Mouse (Mus musculus) kidney, embryonic 15.5 days (tissue): ENCODE results near the gene Rp9. TPM values are rescaled to one million over a fixed set of nuclear protein-coding genes. Genes with fewer than 3 reads are reported as not detected.

ENCODE experiments used
- ATAC-seq: fragments of 200-750 bp; cut with Nextera tagmentation; replicated peaks from 2 replicates; pipeline ENCODE4 v1.8.0; 2017; ENCODE audit warnings: moderate TSS enrichment; ENCODE audit not compliant: low FRiP score
- H3K27ac ChIP-seq: fragments of 300-500 bp; sonication (generic); 2 replicates; pipeline ENCODE4 v1.5.1; 2015; ENCODE audit warnings: mild to moderate bottlenecking, inconsistent platforms
- H3K27me3 ChIP-seq: fragments of 300-500 bp; sonication (generic); 2 replicates; pipeline ENCODE4 v1.6.1; 2015; ENCODE audit warnings: inconsistent platforms
- H3K36me3 ChIP-seq: fragments of 300-500 bp; sonication (generic); 2 replicates; pipeline ENCODE4 v1.6.1; 2015; ENCODE audit warnings: inconsistent platforms
- H3K4me1 ChIP-seq: fragments of 300-500 bp; sonication (generic); 2 replicates; pipeline ENCODE4 v1.6.1; 2015; ENCODE audit warnings: inconsistent platforms
- H3K4me2 ChIP-seq: fragments of 300-500 bp; sonication (generic); 2 replicates; pipeline ENCODE4 v1.6.1; 2015; ENCODE audit warnings: moderate library complexity, mild to moderate bottlenecking, inconsistent platforms
- H3K4me3 ChIP-seq: fragments of 300-500 bp; sonication (generic); replicated peaks from 2 replicates; pipeline ENCODE4 v1.5.1; 2015; ENCODE audit warnings: mild to moderate bottlenecking, inconsistent platforms
- H3K9ac ChIP-seq: fragments of 300-500 bp; sonication (generic); 2 replicates; pipeline ENCODE4 v1.6.1; 2015; ENCODE audit warnings: mild to moderate bottlenecking, inconsistent platforms
- H3K9me3 ChIP-seq: fragments of 300-500 bp; sonication (generic); replicated peaks from 2 replicates; pipeline ENCODE4 v1.6.1; 2016; ENCODE audit warnings: inconsistent platforms
- WGBS: fragments of 180-500 bp; shearing (Covaris S2); methylation state at CpG from one replicate; pipeline ENCODE4 v1.1.7; 2015; ENCODE audit warnings: mixed read lengths; 5-methylcytosine and 5-hydroxymethylcytosine counted together
- polyA plus RNA-seq: library from polyadenylated mRNA; unstranded; fragments of >200 nt; fragmentation: Nextera tagmentation; extraction: Ambion mirVana; gene quantifications from 2 replicates; pipeline ENCODE4 v1.2.1, GENCODE M21; 2015

Gene Rp9
- 64.9 and 65.5 TPM in 2 replicates for polyA plus RNA-seq

DNA sequence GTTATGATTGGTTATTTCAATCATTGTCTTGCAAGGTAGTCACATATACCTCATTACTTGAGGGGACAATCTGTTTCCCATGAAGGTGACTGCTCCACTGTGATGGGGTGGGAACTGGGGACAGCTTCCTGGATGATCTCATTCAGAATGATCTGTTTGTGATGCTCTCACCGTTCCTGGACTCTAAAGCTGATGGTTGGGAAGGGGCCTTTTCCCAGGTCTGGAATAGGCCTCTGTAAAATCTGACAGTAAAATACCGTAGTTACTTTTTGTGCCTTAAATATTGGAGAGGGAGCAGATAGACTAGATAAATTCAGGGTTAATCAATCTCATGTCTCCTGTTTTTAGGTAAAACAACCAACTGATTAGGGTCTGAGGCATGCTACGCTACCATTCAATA, at the start of gene Rp9:
Gene Rp9, minus strand, starts transcription at position 101 of the 400 bp plus-strand sequence.
- Histone ChIP-seq H3K4me3 (peak within 1 kb of the TSS; percentile 90), H3K36me3 (peaks cover 17% of the 10 kb centered on the region), H3K4me2 (peak within 1 kb of the TSS; percentile 78), H3K4me1 (peaks cover 7% of the 10 kb centered on the region), H3K9me3 (no peaks in the 10 kb centered on the region), H3K9ac (0 out of 2 replicates have a peak within 1 kb of the TSS, but pooled peaks have one; percentile 98), H3K27ac (peak within 1 kb of the TSS; percentile 92), H3K27me3 (no peaks in the 10 kb centered on the region)
- no peak for ATAC-seq
- WGBS, result 85% methylated on average over 3 of the region's 3 CpGs

DNA sequence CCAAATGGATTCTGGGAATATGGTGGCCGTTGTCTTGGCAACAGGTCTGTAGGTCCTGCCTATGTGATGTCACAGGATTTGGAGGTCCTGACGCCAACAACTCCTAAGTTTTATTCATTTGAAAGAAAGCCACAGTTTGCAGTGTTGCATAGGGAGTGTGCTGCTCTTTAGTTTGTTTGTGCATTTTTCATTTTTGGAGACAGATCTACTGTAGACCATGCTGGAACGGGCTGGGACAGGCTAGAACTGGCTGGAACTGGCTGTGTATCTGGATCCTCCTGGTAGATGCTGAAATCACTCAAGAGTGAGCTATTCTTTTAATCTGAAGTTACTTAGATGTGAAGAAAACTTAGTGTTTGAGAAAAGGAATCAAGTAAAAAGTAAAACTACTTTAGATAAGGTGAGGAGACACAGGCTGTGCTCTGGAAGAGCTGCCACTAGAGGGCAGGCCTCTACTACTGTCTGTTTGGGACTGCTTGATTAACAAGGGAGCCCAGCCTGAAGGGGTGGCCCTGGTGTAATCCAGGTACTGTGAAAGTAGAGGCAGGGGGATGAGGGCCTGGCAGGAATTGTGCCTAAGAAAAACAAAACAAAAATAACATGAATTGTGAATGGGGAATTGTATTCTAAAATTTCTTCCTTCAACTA, 49.0 kb upstream of the Rp9 start:
- Histone ChIP-seq H3K27me3 (no peaks in the 10 kb centered on the region), H3K9ac (no peak overlapping the region), H3K4me3 (no peak overlapping the region), H3K9me3 (peaks cover 6% of the 10 kb centered on the region; the same call in 1 of the 2 replicates), H3K4me2 (no peak overlapping the region), H3K36me3 (no peaks in the 10 kb centered on the region), H3K4me1 (0 out of 2 replicates have a peak, but pooled peaks cover 3% of the 10 kb centered on the region), H3K27ac (no peak overlapping the region)
- ATAC-seq, result 0 out of 2 replicates have a peak, but pooled peaks have one; percentile 75
- 91% methylated on average over 3 of the region's 3 CpGs for WGBS

DNA sequence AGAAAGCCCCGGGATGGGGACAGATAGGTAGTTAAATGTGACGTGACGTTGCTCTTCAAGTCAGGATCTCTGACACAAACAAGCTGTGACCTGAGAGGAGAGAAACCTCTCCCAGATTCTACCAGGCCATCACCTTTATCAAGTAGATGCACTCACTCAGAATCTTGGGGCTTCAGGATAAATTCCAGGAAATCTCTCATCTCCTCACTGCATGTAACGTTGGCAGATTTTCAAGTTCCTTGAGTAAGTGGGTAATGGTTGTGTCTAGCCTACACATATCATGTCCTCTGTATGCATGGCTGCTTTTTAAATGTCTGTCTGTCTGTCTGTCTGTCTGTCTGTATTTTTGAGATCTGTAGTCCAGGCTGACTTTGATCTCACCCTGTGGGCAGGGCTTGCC, 45.5 kb upstream of the Rp9 start:
- no peaks in the 10 kb centered on the region for H3K9me3 ChIP-seq
- H3K27me3 ChIP-seq, result no peaks in the 10 kb centered on the region
- H3K4me3 ChIP-seq, result no peak overlapping the region
- no peaks in the 10 kb centered on the region for H3K36me3 ChIP-seq
- WGBS, result 86% methylated on average over 4 of the region's 4 CpGs
- no peak for ATAC-seq
- no peaks in the 10 kb centered on the region for H3K4me1 ChIP-seq
- no peak overlapping the region for H3K9ac ChIP-seq
- H3K27ac ChIP-seq, result no peak overlapping the region
- no peak overlapping the region for H3K4me2 ChIP-seq

DNA sequence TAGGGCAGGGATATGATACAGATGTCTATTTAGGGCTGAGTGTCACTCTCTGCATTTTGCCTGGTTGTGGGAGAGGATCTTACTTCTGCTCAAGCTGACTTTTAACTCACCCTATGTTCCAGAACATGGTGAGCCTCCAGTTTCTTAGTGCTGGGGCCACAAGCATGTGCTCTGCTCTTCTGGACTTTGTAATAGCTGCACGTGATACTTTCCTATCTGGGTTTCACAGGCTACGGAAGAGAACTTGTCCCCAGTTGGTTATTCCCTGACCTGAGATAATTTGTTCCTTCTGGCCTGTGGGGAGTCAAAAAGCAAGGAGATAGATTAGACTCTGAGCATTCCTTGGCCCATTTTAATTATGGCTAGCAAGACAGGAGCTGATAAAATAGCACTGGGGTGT, 36.0 kb upstream of the Rp9 start:
- Histone ChIP-seq H3K27ac (no peak overlapping the region), H3K4me2 (no peak overlapping the region), H3K27me3 (no peaks in the 10 kb centered on the region), H3K9ac (no peak overlapping the region), H3K9me3 (no peaks in the 10 kb centered on the region), H3K4me3 (no peak overlapping the region), H3K4me1 (peaks cover 5% of the 10 kb centered on the region; the same call in 1 of the 2 replicates), H3K36me3 (no peaks in the 10 kb centered on the region)
- 80% methylated on average over 2 of the region's 2 CpGs for WGBS
- ATAC-seq, result no peak

DNA sequence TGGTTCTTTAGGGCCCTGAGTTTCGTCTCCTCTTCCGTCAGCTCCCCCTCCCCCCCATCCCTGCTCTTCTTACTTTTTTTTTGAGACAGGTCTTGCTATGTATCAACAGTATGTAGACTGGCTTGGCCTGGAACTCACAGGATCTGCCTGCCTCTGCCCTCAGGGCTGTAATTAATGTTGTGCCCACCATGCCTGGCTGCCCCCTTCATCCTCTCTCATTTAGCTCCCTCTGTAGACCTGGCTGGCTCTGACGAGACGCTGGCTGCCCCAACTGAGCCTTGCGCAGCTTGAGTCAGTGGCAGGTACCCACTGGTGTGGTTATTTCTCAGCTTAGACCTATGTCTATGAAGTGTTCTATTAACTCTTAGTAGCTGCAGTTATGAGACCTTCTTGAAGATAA, 34.0 kb upstream of the Rp9 start:
- Histone ChIP-seq H3K4me2 (no peak overlapping the region), H3K27ac (no peak overlapping the region), H3K9ac (no peak overlapping the region), H3K9me3 (no peaks in the 10 kb centered on the region), H3K4me1 (peaks cover 5% of the 10 kb centered on the region; the same call in 1 of the 2 replicates), H3K4me3 (no peak overlapping the region), H3K36me3 (no peaks in the 10 kb centered on the region), H3K27me3 (no peaks in the 10 kb centered on the region)
- 72% methylated on average over 5 of the region's 5 CpGs for WGBS
- no peak for ATAC-seq

DNA sequence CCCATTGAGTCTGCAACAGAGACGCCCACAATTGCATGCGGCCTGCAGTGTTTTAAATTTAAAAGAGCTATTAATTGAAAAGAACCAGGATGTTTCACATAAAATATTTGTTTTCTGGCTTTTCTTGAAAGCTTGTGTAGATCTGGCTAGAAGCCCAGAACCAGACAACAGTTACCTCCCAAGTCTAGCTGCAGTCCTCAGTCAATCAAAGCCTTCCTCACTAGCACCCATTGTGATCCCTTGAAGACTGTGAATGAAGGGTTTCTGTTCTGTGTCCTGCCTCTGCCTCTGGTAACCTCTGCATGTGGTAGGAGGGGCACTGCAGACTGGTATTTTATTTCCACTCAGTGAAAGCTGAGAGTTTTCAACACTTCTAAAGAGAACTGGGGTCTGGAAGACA, 33.4 kb upstream of the Rp9 start:
- 74% methylated on average over 2 of the region's 2 CpGs for WGBS
- ATAC-seq, result no peak
- 0 out of 2 replicates have a peak overlapping the region, but pooled peaks have one; percentile 45 for H3K27ac ChIP-seq
- no peak overlapping the region for H3K4me2 ChIP-seq
- no peaks in the 10 kb centered on the region for H3K27me3 ChIP-seq
- H3K4me1 ChIP-seq, result peaks cover 5% of the 10 kb centered on the region; the same call in 1 of the 2 replicates
- H3K9me3 ChIP-seq, result no peaks in the 10 kb centered on the region
- no peak overlapping the region for H3K4me3 ChIP-seq
- no peaks in the 10 kb centered on the region for H3K36me3 ChIP-seq
- H3K9ac ChIP-seq, result no peak overlapping the region

DNA sequence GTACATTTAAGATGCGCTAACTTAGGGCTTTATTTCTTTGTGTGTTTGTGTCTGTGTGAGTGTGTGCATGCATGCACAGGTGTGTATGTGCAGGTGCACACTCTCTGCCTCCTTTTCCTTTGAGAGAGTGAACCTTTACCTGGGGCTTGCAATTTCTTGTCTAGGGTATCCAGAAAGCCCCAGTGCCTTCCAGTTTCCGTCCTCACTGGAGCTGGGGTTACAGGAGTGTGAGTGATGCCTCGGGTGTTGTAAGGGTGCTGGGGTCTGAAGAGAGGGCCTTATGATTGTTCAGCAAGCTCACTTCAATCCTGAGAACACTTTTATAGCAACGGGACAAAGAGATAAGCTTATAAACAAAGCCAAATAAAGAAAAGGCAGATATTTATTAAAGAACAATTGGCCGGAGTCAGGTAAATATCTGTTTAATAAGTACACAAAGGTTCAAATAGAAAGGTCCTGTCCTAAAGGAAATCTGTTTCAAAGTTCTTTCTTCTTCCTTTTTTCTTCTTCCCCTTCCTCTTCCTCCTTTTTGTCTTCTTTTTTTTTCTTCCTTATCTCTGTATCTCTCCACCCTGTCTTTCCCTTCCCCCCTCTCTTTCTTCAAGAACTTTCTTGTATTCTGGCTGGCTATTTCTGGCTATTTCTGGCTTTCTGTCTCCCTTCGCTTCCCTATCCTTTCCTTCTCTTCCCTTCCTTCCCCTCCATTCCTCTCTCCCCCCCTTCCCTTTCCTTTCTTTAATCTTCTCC, 27.7 kb upstream of the Rp9 start:
- Histone ChIP-seq H3K4me1 (no peaks in the 10 kb centered on the region), H3K4me3 (no peak overlapping the region), H3K27me3 (no peaks in the 10 kb centered on the region), H3K27ac (no peak overlapping the region), H3K9ac (no peak overlapping the region), H3K4me2 (no peak overlapping the region), H3K36me3 (no peaks in the 10 kb centered on the region), H3K9me3 (no peaks in the 10 kb centered on the region)
- WGBS, result 90% methylated on average over 6 of the region's 6 CpGs
- ATAC-seq, result no peak

DNA sequence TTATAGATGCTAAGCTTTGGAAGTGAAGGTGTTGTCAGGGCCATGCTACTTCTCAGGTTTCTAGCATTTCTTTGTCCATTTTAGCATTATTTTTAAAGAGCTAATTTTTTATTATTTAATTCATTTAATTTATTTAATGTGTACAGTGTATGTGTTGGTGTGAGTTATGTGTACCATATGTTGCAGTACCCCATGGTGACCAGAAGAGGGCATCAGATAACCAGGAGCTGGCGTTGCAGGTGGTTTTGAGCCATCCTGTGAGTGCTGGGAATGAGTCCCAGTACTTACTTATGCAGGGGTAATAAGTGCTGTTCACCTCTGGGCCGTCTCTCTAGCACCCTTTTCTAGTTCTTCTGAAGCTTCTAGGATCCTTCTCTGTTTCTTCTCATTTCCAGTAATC, 25.6 kb upstream of the Rp9 start:
- Histone ChIP-seq H3K27me3 (no peaks in the 10 kb centered on the region), H3K36me3 (no peaks in the 10 kb centered on the region), H3K9me3 (no peaks in the 10 kb centered on the region), H3K4me3 (no peak overlapping the region), H3K9ac (no peak overlapping the region), H3K27ac (no peak overlapping the region), H3K4me1 (no peaks in the 10 kb centered on the region), H3K4me2 (no peak overlapping the region)
- no peak for ATAC-seq
- WGBS, result 83% methylated on average over 2 of the region's 2 CpGs

DNA sequence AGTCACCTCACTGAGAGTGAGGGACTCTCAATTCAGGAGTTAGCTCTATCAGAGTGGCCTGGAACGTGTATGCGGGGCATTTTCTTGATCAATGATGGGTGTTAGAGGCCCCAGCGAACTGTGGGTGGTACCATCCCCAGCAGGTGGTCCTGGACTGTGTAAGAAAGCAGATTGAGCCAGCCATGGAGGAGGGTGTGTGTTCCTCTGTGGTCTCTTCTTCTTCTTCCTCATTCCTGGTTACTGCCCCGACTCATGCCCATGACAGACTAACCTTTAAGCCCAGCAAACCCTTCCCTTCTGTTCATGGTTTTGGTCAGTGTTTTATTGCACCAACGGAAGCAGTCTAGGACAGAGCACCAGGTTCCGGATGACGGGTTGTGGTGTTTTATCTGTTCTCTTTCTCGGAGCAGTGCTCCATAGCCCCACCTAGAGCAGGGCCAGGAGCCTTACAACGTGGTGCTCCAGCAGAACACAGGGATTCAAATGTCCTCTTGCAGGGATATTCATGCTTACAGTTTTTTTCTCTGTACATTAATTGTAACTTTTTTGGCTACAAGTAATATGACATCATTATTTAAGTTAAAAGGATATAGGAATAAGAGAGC, 24.8 kb upstream of the Rp9 start:
- no peak for ATAC-seq
- Histone ChIP-seq H3K4me2 (no peak overlapping the region), H3K9ac (no peak overlapping the region), H3K36me3 (no peaks in the 10 kb centered on the region), H3K9me3 (no peaks in the 10 kb centered on the region), H3K27me3 (no peaks in the 10 kb centered on the region), H3K4me1 (no peaks in the 10 kb centered on the region), H3K27ac (no peak overlapping the region), H3K4me3 (no peak overlapping the region)
- WGBS, result 81% methylated on average over 9 of the region's 9 CpGs

DNA sequence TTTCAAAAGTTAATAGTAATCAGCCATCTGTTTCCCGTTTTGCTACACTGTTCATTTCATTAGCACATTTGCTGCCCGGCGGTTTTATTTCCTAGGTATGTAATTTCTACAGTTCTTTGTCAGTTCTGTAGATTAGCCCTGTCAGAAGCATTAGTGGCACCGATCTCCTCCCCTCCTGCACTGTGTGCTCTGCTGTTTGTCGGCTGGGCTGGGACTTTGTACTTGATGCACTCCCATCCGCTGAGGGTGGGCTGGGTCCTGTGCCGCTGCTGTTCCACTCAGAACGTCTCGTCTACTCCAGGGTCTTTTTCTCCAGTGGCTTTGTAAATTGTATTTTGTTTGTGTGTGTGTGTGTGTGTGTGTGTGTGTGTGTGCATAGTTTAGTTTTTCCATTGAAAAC, 19.4 kb upstream of the Rp9 start:
- ATAC-seq, result no peak
- 65% methylated on average over 9 of the region's 9 CpGs for WGBS
- no peak overlapping the region for H3K4me2 ChIP-seq

DNA sequence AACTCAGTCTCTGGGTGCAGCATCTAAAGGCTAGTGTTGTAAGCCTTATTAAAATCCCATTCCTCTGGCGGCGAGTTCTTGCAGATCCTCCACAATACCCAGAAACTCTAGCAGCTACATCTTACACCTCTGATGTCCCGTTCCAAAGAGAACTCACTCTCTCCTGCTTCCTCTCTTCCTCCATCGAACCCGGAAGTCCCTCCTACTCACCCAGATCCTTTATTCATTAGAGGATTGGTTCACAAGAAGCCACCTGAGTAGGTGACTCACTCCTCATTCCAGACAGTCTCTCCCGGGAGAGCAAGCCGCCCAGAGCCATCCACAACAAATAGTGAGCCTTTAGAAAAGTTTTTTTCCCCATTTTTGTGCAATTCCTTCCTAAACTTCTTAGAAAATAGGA, 16.7 kb upstream of the Rp9 start:
- no peaks in the 10 kb centered on the region for H3K9me3 ChIP-seq
- H3K9ac ChIP-seq, result no peak overlapping the region
- no peak overlapping the region for H3K27ac ChIP-seq
- H3K27me3 ChIP-seq, result no peaks in the 10 kb centered on the region
- H3K4me2 ChIP-seq, result no peak overlapping the region
- 93% methylated on average over 7 of the region's 7 CpGs for WGBS
- no peak overlapping the region for H3K4me3 ChIP-seq
- no peak for ATAC-seq
- no peaks in the 10 kb centered on the region for H3K4me1 ChIP-seq
- H3K36me3 ChIP-seq, result no peaks in the 10 kb centered on the region

More for the DNA sequence above, 19.4 kb upstream of the Rp9 start:
- H3K27ac ChIP-seq, result no peak overlapping the region
- no peaks in the 10 kb centered on the region for H3K27me3 ChIP-seq
- no peaks in the 10 kb centered on the region for H3K9me3 ChIP-seq
- H3K4me3 ChIP-seq, result no peak overlapping the region
- H3K4me1 ChIP-seq, result no peaks in the 10 kb centered on the region
- H3K36me3 ChIP-seq, result no peaks in the 10 kb centered on the region
- H3K9ac ChIP-seq, result no peak overlapping the region
